Mouse (Mus musculus) liver, postnatal 0 days (tissue): ENCODE results near the gene Telo2. TPM values are rescaled to one million over a fixed set of nuclear protein-coding genes. Genes with fewer than 3 reads are reported as not detected.

Experiments used
- ATAC-seq: fragments of 200-750 bp; cut with Nextera tagmentation; 2 replicates; pipeline ENCODE4 v1.8.0; 2017; ENCODE audit warnings: mild to moderate bottlenecking, moderate library complexity
- DNase-seq: peaks from one replicate; pipeline ENCODE4 v3.0.0-alpha.2; 2016
- H3K27ac ChIP-seq: fragments of 300-500 bp; sonication (generic); 2 replicates; pipeline ENCODE4 v1.5.1; 2014; ENCODE audit warnings: antibody characterized with exemption, moderate library complexity, mild to moderate bottlenecking, low read depth
- H3K27me3 ChIP-seq: fragments of 300-500 bp; sonication (generic); 2 replicates; pipeline ENCODE4 v1.6.1; 2014; ENCODE audit warnings: low read length, control low read depth, mixed read lengths; ENCODE audit not compliant: insufficient read depth
- H3K36me3 ChIP-seq: fragments of 300-500 bp; sonication (generic); replicated peaks from 2 replicates; pipeline ENCODE4 v1.6.1; 2014; ENCODE audit warnings: mild to moderate bottlenecking, control low read depth, low read length, moderate library complexity, mixed read lengths; ENCODE audit not compliant: insufficient read depth
- H3K4me1 ChIP-seq: fragments of 300-500 bp; sonication (generic); 2 replicates; pipeline ENCODE4 v1.6.1; 2014; ENCODE audit warnings: antibody characterized with exemption, mild to moderate bottlenecking, control low read depth; ENCODE audit not compliant: insufficient read depth
- H3K4me2 ChIP-seq: fragments of 300-500 bp; sonication (generic); 2 replicates; pipeline ENCODE4 v1.6.1; 2014; ENCODE audit warnings: low read depth, mild to moderate bottlenecking, low read length, moderate library complexity, mixed read lengths
- H3K4me3 ChIP-seq: fragments of 300-500 bp; sonication (generic); 2 replicates; pipeline ENCODE4 v1.5.1; 2014; ENCODE audit warnings: low read depth, low read length
- H3K9ac ChIP-seq: fragments of 300-500 bp; sonication (generic); replicated peaks from 2 replicates; pipeline ENCODE4 v1.6.1; 2014; ENCODE audit warnings: mild to moderate bottlenecking, moderate library complexity
- H3K9me3 ChIP-seq: fragments of 300-500 bp; sonication (generic); 2 replicates; pipeline ENCODE4 v1.6.1; 2016; ENCODE audit warnings: mild to moderate bottlenecking, control low read depth, low read length, mixed read lengths
- CTCF ChIP-seq: sonication (generic); IDR thresholded peaks from 2 replicates; pipeline ENCODE4 v1.5.1; 2016; ENCODE audit warnings: antibody characterized with exemption, low read depth
- EP300 ChIP-seq: IDR thresholded peaks from 2 replicates; pipeline ENCODE4 v1.6.1; 2016; ENCODE audit warnings: antibody characterized with exemption, low read depth, mild to moderate bottlenecking
- WGBS: fragments of 180-500 bp; shearing (Covaris S2); extraction: QIAGEN DNeasy Blood & Tissue Kit; methylation state at CpG from one replicate; pipeline ENCODE4 v1.1.7; 2014; ENCODE audit not compliant: insufficient replicate concordance; 5-methylcytosine and 5-hydroxymethylcytosine counted together
- polyA plus RNA-seq: library from polyadenylated mRNA; unstranded; fragments of >200 nt; fragmentation: Nextera tagmentation; extraction: Ambion mirVana; gene quantifications from 2 replicates; pipeline ENCODE4 v1.2.1, GENCODE M21; 2015

The Telo2 gene
- polyA plus RNA-seq, 1 experiment from 2014 or later: 5.3 TPM

GRCm38 (mm10) chr17:25067442-25067851 is 48.3 kb downstream of the Telo2 start:
- ATAC-seq: 0 out of 2 replicates have a peak, but pooled peaks have one; percentile 23
- Histone ChIP-seq H3K4me1 (peaks cover 30% of the 10 kb centered on the region), H3K27me3 (no peaks in the 10 kb centered on the region), H3K9ac (no peak overlapping the region), H3K36me3 (no peaks in the 10 kb centered on the region; the same call in 1 of the 2 replicates), H3K4me3 (no peak overlapping the region), H3K9me3 (no peaks in the 10 kb centered on the region), H3K4me2 (no peak overlapping the region), H3K27ac (no peak overlapping the region; the same call in none of the 2 replicates)
- TF ChIP-seq EP300: peak; percentile 67
- no peak for TF ChIP-seq CTCF
- no peak for DNase-seq
- WGBS: 37% methylated on average over 8 of the region's 8 CpGs

- H3K4me1 ChIP-seq: peaks cover 30% of the 10 kb centered on the region
- TF ChIP-seq CTCF (no peak), EP300 (no peak)
- DNase-seq (no peak), ATAC-seq (no peak)
- no peaks in the 10 kb centered on the region for H3K27me3 ChIP-seq
- 90% methylated on average over 7 of the region's 7 CpGs for WGBS
- no peak overlapping the region for H3K27ac ChIP-seq
- H3K4me3 ChIP-seq: no peak overlapping the region
- no peaks in the 10 kb centered on the region for H3K9me3 ChIP-seq
- no peak overlapping the region for H3K4me2 ChIP-seq
- no peak overlapping the region for H3K9ac ChIP-seq
- no peaks in the 10 kb centered on the region; the same call in 1 of the 2 replicates for H3K36me3 ChIP-seq
These were observed 49.2 kb downstream of the Telo2 start for GRCm38 (mm10) chr17:25066595-25066994.

- Histone ChIP-seq H3K4me3 (no peak overlapping the region), H3K36me3 (no peaks in the 10 kb centered on the region), H3K27ac (no peak overlapping the region), H3K9ac (no peak overlapping the region), H3K9me3 (no peaks in the 10 kb centered on the region), H3K27me3 (no peaks in the 10 kb centered on the region), H3K4me2 (no peak overlapping the region), H3K4me1 (peaks cover 30% of the 10 kb centered on the region)
- ATAC-seq (no peak), DNase-seq (no peak)
- WGBS: 72% methylated on average over 3 of the region's 3 CpGs
- TF ChIP-seq EP300: no peak
- no peak for TF ChIP-seq CTCF
These were observed 50.6 kb downstream of the Telo2 start for GRCm38 (mm10) chr17:25065189-25065588.

- Histone ChIP-seq H3K4me2 (no peak overlapping the region), H3K36me3 (no peaks in the 10 kb centered on the region), H3K4me1 (peaks cover 30% of the 10 kb centered on the region), H3K9ac (no peak overlapping the region), H3K27me3 (no peaks in the 10 kb centered on the region), H3K9me3 (no peaks in the 10 kb centered on the region), H3K4me3 (no peak overlapping the region), H3K27ac (0 out of 2 replicates have a peak overlapping the region, but pooled peaks have one; percentile 3)
- ATAC-seq (peak; percentile 41; the same call in 1 of the 2 replicates), DNase-seq (no peak)
- WGBS: 61% methylated on average over 9 of the region's 9 CpGs
- TF ChIP-seq EP300 (peak; percentile 9; the same call in 1 of the 2 replicates), CTCF (peak; percentile 13; the same call in 1 of the 2 replicates)
These were observed 51.4 kb downstream of the Telo2 start for GRCm38 (mm10) chr17:25064351-25064750.

GRCm38 (mm10) chr17:25063872-25064271 is 51.9 kb downstream of the Telo2 start:
- ATAC-seq (peak; percentile 31; the same call in 1 of the 2 replicates), DNase-seq (peak; percentile 52)
- no peak for TF ChIP-seq CTCF
- TF ChIP-seq EP300: no peak
- H3K27ac ChIP-seq: no peak overlapping the region
- H3K4me1 ChIP-seq: peaks cover 30% of the 10 kb centered on the region
- 53% methylated on average over 12 of the region's 12 CpGs for whole genome bisulfite sequencing
- no peak overlapping the region for H3K9ac ChIP-seq
- H3K36me3 ChIP-seq: no peaks in the 10 kb centered on the region
- H3K4me3 ChIP-seq: no peak overlapping the region
- H3K9me3 ChIP-seq: no peaks in the 10 kb centered on the region
- H3K4me2 ChIP-seq: no peak overlapping the region
- no peaks in the 10 kb centered on the region for H3K27me3 ChIP-seq

GRCm38 (mm10) chr17:25063261-25063660 is 52.5 kb downstream of the Telo2 start:
- WGBS: 93% methylated on average over 4 of the region's 4 CpGs
- peaks cover 25% of the 10 kb centered on the region for H3K4me1 ChIP-seq

GRCm38 (mm10) chr17:25057041-25057440 is 58.7 kb downstream of the Telo2 start:
- peak; percentile 32; the same call in 1 of the 2 replicates for TF ChIP-seq CTCF
- TF ChIP-seq EP300: no peak
- Histone ChIP-seq H3K4me2 (no peak overlapping the region), H3K4me1 (no peaks in the 10 kb centered on the region), H3K27me3 (no peaks in the 10 kb centered on the region), H3K4me3 (no peak overlapping the region), H3K9me3 (no peaks in the 10 kb centered on the region), H3K27ac (no peak overlapping the region), H3K9ac (no peak overlapping the region), H3K36me3 (peaks cover 20% of the 10 kb centered on the region)
- no peak for DNase-seq
- WGBS: 76% methylated on average over 6 of the region's 6 CpGs
- ATAC-seq: no peak

More at GRCm38 (mm10) chr17:25063261-25063660, 52.5 kb downstream of the Telo2 start:
- DNase-seq (no peak), ATAC-seq (no peak)
- TF ChIP-seq CTCF (no peak), EP300 (no peak)
- no peaks in the 10 kb centered on the region for H3K27me3 ChIP-seq
- H3K9ac ChIP-seq: no peak overlapping the region
- H3K4me3 ChIP-seq: no peak overlapping the region
- H3K36me3 ChIP-seq: 0 out of 2 replicates have a peak, but pooled peaks cover 3% of the 10 kb centered on the region
- H3K4me2 ChIP-seq: no peak overlapping the region
- H3K9me3 ChIP-seq: no peaks in the 10 kb centered on the region
- H3K27ac ChIP-seq: no peak overlapping the region
